Mouse (Mus musculus) cerebral cortex, adult 2 months (tissue): ENCODE results near the gene Lpgat1.

ENCODE experiments used
- WGBS: fragments of 180-500 bp; shearing (Covaris S2); methylation state at CpG from one replicate; pipeline ENCODE4 v1.1.7; 2018; 5-methylcytosine and 5-hydroxymethylcytosine counted together

Lpgat1 gene

DNA sequence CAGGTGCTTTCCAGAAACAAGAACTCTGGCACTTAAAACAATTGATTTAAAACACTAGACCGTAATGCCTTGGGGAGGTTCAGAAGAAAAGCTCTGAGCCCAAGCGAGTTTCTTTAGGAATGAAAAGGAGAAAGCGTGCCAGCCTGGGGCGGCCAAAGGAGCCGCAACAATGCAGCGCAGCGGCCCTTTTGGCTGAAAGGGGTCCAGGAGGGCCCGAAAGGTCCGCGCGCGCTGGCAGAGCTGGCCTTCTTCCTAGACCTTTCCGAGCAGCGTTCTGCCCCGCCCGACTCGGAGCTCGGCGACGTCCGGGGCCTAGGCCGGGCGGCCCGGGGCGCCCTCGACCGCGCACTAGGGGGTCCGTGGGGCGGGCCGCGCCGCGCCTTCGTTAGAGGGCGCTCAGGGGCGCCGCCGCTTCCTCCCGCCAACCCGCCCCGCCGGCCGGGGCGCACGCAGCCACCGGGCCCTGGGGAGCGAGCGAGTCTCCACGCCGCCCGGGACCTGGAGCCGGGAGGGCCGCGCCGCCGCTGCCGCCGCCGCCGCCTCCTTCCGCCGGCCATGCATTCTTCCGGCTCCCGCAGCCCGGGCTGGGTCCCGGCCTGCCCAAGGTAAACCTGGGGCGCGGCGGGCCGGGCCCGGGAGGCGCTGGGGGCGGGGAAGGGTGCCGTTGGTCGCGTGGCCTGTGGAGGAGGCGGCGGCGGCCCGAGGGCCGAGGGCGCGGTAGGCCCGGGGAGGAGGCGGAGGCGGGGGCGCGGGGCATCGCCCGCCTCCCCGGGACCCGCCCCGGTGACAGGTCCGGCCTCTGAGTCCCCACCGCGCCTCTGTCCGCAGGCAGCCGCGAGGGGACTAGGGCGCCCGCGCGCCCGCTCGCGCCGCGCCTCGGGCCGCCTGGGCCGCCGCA is at the start of gene Lpgat1:
TSS of gene Lpgat1 (plus strand) at position 234 of the 898 bp plus-strand sequence.
- WGBS: under 1% methylated on average over 96 of the region's 113 CpGs

DNA sequence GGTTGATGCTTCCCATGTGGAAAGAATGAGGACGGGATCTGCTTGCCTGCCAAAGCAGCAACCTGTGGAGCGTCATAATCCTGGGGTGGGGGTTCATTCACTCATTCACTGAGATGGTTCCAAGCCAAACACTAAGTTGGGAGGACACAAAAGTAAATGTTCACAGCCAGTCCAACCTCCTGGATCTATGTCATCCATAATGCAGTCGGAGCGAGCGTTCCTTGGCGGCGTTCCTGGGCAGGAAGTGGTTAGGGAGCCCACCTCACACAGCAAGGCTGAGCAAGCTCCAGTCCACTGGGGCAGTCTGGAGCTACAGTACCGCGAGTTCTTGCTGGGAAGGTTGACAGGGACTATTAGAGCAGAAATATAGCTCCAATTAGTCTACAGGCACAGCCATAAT is 49.6 kb upstream of the Lpgat1 start:
- 75% methylated on average over 9 of the region's 9 CpGs for WGBS

GRCm38 (mm10) chr1:191674071-191674470 is 43.6 kb upstream of the Lpgat1 start:
- WGBS: 60% methylated on average over 5 of the region's 5 CpGs

- 82% methylated on average over 2 of the region's 2 CpGs for WGBS
These were observed 36.0 kb upstream of the Lpgat1 start for GRCm38 (mm10) chr1:191681633-191682032.

GRCm38 (mm10) chr1:191687531-191687930 is 30.1 kb upstream of the Lpgat1 start:
- 93% methylated on average over 7 of the region's 7 CpGs for WGBS

GRCm38 (mm10) chr1:191693231-191693630 is 24.4 kb upstream of the Lpgat1 start:
- WGBS: 67% methylated on average over 4 of the region's 4 CpGs

DNA sequence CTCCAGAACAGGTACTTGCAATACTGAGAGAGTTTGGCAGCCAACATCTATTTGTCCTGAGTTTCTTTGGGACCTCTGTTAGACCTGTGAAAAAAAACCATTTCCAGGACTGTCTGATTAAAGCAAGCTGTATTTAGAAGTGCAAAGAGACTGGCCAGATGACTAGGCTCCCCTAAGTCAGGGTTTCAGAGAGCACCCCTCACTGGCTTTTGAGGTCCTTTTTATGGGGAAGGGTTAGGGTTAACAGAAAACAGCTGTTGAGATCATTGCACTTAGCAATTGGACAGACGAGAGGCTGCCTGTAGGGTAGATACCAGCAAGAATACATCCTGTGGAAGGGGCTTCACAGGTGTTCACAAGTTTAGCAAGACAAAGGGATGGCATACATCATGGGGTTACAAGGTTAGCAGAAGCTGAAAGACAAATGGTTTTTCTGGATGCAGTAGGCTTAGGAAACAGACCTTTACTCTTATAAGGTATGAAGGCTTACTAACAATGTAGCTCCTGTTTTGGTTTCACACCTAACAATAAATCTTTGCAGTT is 19.3 kb upstream of the Lpgat1 start:
- WGBS: 78% methylated on average over 1 of the region's 1 CpGs

GRCm38 (mm10) chr1:191704535-191704934 is 13.1 kb upstream of the Lpgat1 start:
- WGBS: 78% methylated on average over 4 of the region's 4 CpGs

DNA sequence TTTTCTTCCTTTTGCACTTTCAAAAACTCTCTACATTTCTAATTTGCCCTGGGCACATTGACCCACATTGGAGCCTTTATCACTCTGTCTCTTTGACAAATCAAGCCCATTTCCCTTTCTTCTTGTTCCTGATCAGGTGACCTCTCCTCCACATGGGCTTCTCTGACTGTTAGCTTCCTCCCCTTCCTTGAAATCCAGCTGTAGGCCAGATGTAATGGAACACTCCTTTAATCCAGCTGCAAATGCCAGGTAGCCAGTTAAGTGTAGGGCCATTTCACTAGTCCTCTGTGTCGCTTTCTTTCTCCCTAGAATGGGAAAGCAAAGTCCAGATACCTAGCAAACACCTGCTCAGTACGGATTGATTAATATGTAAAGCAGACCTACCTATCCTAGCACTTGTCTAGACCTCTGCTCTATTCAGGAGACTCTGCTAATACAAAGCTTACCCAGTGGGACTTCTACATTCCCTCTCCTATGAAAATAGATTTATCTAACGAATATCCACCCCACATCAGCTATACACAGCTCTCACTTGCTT is 11.0 kb upstream of the Lpgat1 start:
- WGBS: 82% methylated on average over 3 of the region's 3 CpGs

GRCm38 (mm10) chr1:191709811-191710210 is 7.8 kb upstream of the Lpgat1 start:
- 87% methylated on average over 2 of the region's 2 CpGs for WGBS

GRCm38 (mm10) chr1:191712224-191712838 is 5.3 kb upstream of the Lpgat1 start:
- WGBS: 84% methylated on average over 4 of the region's 4 CpGs

- 89% methylated on average over 3 of the region's 3 CpGs for WGBS
These were observed 3.8 kb upstream of the Lpgat1 start for GRCm38 (mm10) chr1:191713813-191714212.

DNA sequence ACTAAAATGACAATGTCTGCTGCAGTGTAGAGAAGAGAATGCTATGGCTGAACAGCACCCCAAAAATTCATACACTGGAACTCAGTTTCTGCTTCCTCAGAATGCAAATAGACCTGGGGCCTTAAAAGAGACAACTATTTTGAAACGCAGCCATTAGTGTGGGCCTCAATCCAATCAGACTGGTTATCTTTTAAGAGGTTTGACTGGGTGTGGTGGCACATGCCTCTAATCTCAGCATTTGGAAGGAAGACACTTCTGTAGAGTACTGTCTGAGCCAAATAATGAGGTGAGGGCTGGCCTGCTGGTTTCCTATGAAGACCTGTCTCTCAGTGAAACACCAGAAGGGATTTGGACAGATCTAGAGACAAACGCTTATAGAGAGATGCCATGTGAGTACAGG is 2.5 kb upstream of the Lpgat1 start:
- 80% methylated on average over 2 of the region's 2 CpGs for WGBS

GRCm38 (mm10) chr1:191717141-191717540 is 493 bp upstream of the Lpgat1 start:
- 4% methylated on average over 1 of the region's 1 CpGs for whole genome bisulfite sequencing

DNA sequence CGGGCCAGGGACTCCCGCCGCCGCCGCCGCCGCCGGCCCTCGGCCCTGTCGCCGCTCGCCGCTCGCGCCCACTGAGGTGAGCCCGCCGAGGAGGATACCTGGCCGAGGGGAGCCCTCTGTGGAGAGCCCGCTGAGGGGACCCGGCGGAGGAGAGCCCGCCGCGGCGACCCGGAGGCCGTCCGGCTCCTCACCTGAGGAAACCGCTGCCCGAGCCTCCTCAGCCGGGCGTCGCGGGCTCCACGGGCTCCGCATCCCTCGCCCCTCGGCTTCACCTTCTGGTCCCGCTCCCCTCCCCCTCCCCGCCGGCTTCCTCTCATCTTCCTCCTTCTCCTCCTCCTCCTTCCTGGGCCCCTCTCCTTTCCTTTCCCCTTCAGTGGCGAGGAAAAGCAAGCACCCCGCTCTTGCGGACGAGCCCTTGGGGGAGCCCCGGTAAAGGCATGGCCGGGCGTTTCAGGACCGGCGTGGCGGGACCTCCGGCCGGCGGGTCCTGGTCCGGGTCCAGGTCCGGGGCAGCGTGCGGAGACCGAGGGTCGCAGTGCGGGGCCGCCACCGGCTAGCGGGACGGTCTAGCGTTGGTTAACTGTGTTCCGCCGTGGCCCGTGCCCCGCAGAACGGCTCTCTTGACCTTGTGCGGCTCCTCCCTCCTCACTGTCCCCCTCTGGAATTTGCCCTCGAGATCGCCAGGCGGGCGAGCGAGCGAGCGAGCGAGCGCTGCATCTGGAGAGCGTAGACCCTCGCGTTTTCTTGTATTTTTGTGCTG is 1.1 kb downstream of the Lpgat1 start:
- WGBS: 1% methylated on average over 81 of the region's 84 CpGs

GRCm38 (mm10) chr1:191719326-191719725 is 1.7 kb downstream of the Lpgat1 start:
- 14% methylated on average over 11 of the region's 11 CpGs for WGBS

GRCm38 (mm10) chr1:191720419-191720818 is 2.8 kb downstream of the Lpgat1 start:
- 34% methylated on average over 3 of the region's 3 CpGs for WGBS

- WGBS: 64% methylated on average over 4 of the region's 4 CpGs
These were observed 5.1 kb downstream of the Lpgat1 start for GRCm38 (mm10) chr1:191722706-191723105.

GRCm38 (mm10) chr1:191723675-191724074 is 6.0 kb downstream of the Lpgat1 start:
- 49% methylated on average over 6 of the region's 6 CpGs for WGBS

DNA sequence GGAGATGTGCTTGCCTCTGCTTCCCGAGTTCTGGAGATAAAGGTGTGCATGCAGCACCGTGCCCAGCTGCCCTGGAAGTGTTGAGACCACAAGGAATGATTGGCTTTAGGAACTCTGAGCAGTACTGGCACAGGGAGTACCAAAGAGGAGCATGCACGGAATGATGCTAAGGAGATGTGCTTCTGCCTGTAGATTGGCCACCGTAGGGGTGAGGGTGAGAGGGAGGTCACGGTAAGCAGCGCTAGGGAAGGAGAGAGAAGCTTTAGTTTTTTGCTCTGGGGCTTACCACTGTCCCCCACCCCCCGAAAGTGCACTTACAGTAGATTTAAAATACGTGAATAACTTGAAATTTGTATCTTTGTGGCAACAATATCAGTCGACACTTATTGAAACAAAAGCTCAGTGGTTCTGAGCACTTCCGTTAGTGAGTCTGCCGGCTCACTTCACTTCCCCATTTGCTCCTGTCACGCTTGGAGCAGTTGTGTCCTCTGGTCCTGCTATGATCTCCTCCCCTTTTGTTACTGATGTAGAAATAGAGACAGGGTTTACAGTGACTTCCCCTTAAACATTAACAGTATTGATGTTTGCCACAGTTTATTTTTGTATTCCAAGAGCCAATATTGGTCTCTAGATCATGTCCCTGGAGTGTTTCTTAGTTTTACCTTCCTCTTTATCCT is 6.9 kb downstream of the Lpgat1 start:
- 68% methylated on average over 12 of the region's 12 CpGs for WGBS

GRCm38 (mm10) chr1:191732623-191733022 is 15.0 kb downstream of the Lpgat1 start:
- WGBS: 75% methylated on average over 4 of the region's 4 CpGs
